Mouse (Mus musculus): ENCODE measurements around the gene Spsb3. TPM values are rescaled to one million over a fixed set of nuclear protein-coding genes. Genes with fewer than 3 reads are reported as not detected.

The Spsb3 gene
- total RNA-seq (2014; rRNA removed) (122 and 135 TPM in 2 replicates), polyA plus RNA-seq (2015; fragmentation: Nextera tagmentation; extraction: Ambion mirVana) (90.6 and 94.9 TPM in 2 replicates)

GRCm38 (mm10) chr17:24886134-24886931, at the start of gene Spsb3, which contains the start of gene Nubp2:
Gene Spsb3, plus strand, starts transcription at chr17:24886643.
Gene Nubp2, minus strand, starts transcription at chr17:24886349.
- H3K9ac ChIP-seq (replicated peaks; ENCODE audit: low read length): peak within 1 kb of the TSS; percentile 87
- H3K4me1 ChIP-seq (ENCODE audit: insufficient read depth, low read length): peaks cover 16% of the 10 kb centered on the region
- peak within 1 kb of the TSS; percentile 88 for H3K27ac ChIP-seq
- H3K36me3 ChIP-seq (ENCODE audit: insufficient read depth, low read length): peaks cover 21% of the 10 kb centered on the region
- H3K27me3 ChIP-seq (ENCODE audit: insufficient read depth, low read length): no peaks in the 10 kb centered on the region
- peak within 1 kb of the TSS; percentile 94 for H3K4me2 ChIP-seq (ENCODE audit: low read depth, low read length)
- peak; percentile 18; the same call in 1 of the 2 replicates for TF ChIP-seq CTCF (IDR thresholded peaks at IDR 0.05; ENCODE audit: low read depth)
- peak within 1 kb of the TSS; percentile 84 for H3K4me3 ChIP-seq (ENCODE audit: low read length)
- no peaks in the 10 kb centered on the region for H3K9me3 ChIP-seq (ENCODE audit: low read length)
- ATAC-seq (peak; percentile 98), DNase-seq (ENCODE audit: low spot score) (peak; percentile 100)
- 2% methylated on average over 69 of the region's 69 CpGs for WGBS

GRCm38 (mm10) chr17:24839842-24840241, 46.6 kb upstream of the Spsb3 start, which contains the start of gene Hagh:
Gene Hagh, plus strand, starts transcription at chr17:24840143.
- Histone ChIP-seq H3K9me3 (ENCODE audit: low read length) (no peaks in the 10 kb centered on the region), H3K9ac (replicated peaks; ENCODE audit: low read length) (no peak within 1 kb of the TSS), H3K4me3 (ENCODE audit: low read length) (no peak within 1 kb of the TSS), H3K36me3 (ENCODE audit: insufficient read depth, low read length) (no peaks in the 10 kb centered on the region), H3K4me1 (ENCODE audit: insufficient read depth, low read length) (no peaks in the 10 kb centered on the region), H3K27ac (no peak within 1 kb of the TSS), H3K27me3 (ENCODE audit: insufficient read depth, low read length) (no peaks in the 10 kb centered on the region), H3K4me2 (ENCODE audit: low read depth, low read length) (no peak within 1 kb of the TSS)
- ATAC-seq: no peak
- no peak for DNase-seq (ENCODE audit: low spot score)
- no peak for TF ChIP-seq CTCF (IDR thresholded peaks at IDR 0.05; ENCODE audit: low read depth)
- 76% methylated on average over 8 of the region's 8 CpGs for WGBS

GRCm38 (mm10) chr17:24840341-24840740, 46.1 kb upstream of the Spsb3 start:
- ATAC-seq (no peak), DNase-seq (ENCODE audit: low spot score) (no peak)
- Histone ChIP-seq H3K27ac (no peak overlapping the region), H3K4me2 (ENCODE audit: low read depth, low read length) (no peak overlapping the region), H3K9me3 (ENCODE audit: low read length) (no peaks in the 10 kb centered on the region), H3K4me3 (ENCODE audit: low read length) (no peak overlapping the region), H3K27me3 (ENCODE audit: insufficient read depth, low read length) (no peaks in the 10 kb centered on the region), H3K36me3 (ENCODE audit: insufficient read depth, low read length) (no peaks in the 10 kb centered on the region), H3K9ac (replicated peaks; ENCODE audit: low read length) (no peak overlapping the region), H3K4me1 (ENCODE audit: insufficient read depth, low read length) (no peaks in the 10 kb centered on the region)
- TF ChIP-seq CTCF (IDR thresholded peaks at IDR 0.05; ENCODE audit: low read depth): no peak
- 62% methylated on average over 5 of the region's 5 CpGs for WGBS

GRCm38 (mm10) chr17:24841133-24841532, 45.3 kb upstream of the Spsb3 start:
- 47% methylated on average over 4 of the region's 4 CpGs for WGBS
- peak; percentile 53 for TF ChIP-seq CTCF (IDR thresholded peaks at IDR 0.05; ENCODE audit: low read depth)
- Histone ChIP-seq H3K4me3 (ENCODE audit: low read length) (no peak overlapping the region), H3K9me3 (ENCODE audit: low read length) (no peaks in the 10 kb centered on the region), H3K27me3 (ENCODE audit: insufficient read depth, low read length) (no peaks in the 10 kb centered on the region), H3K9ac (replicated peaks; ENCODE audit: low read length) (no peak overlapping the region), H3K36me3 (ENCODE audit: insufficient read depth, low read length) (no peaks in the 10 kb centered on the region), H3K27ac (no peak overlapping the region), H3K4me1 (ENCODE audit: insufficient read depth, low read length) (no peaks in the 10 kb centered on the region), H3K4me2 (ENCODE audit: low read depth, low read length) (no peak overlapping the region)
- ATAC-seq (no peak), DNase-seq (ENCODE audit: low spot score) (no peak)

- Histone ChIP-seq H3K4me3 (ENCODE audit: low read length) (no peak overlapping the region), H3K4me1 (ENCODE audit: insufficient read depth, low read length) (no peaks in the 10 kb centered on the region), H3K27me3 (ENCODE audit: insufficient read depth, low read length) (no peaks in the 10 kb centered on the region), H3K27ac (no peak overlapping the region), H3K36me3 (ENCODE audit: insufficient read depth, low read length) (no peaks in the 10 kb centered on the region), H3K4me2 (ENCODE audit: low read depth, low read length) (no peak overlapping the region), H3K9me3 (ENCODE audit: low read length) (no peaks in the 10 kb centered on the region), H3K9ac (replicated peaks; ENCODE audit: low read length) (no peak overlapping the region)
- WGBS: 57% methylated on average over 2 of the region's 2 CpGs
- no peak; the same call in 1 of the 2 replicates for TF ChIP-seq CTCF (IDR thresholded peaks at IDR 0.05; ENCODE audit: low read depth)
- ATAC-seq (no peak), DNase-seq (ENCODE audit: low spot score) (no peak)
These were observed 43.8 kb upstream of the Spsb3 start for GRCm38 (mm10) chr17:24842631-24843030.

GRCm38 (mm10) chr17:24844525-24844924, 41.9 kb upstream of the Spsb3 start:
- no peaks in the 10 kb centered on the region for H3K36me3 ChIP-seq (ENCODE audit: insufficient read depth, low read length)
- ATAC-seq (no peak), DNase-seq (ENCODE audit: low spot score) (no peak)
- H3K9me3 ChIP-seq (ENCODE audit: low read length): no peaks in the 10 kb centered on the region
- no peak overlapping the region for H3K27ac ChIP-seq
- no peak overlapping the region for H3K4me2 ChIP-seq (ENCODE audit: low read depth, low read length)
- no peak overlapping the region for H3K4me3 ChIP-seq (ENCODE audit: low read length)
- TF ChIP-seq CTCF (IDR thresholded peaks at IDR 0.05; ENCODE audit: low read depth): no peak
- H3K4me1 ChIP-seq (ENCODE audit: insufficient read depth, low read length): peaks cover 10% of the 10 kb centered on the region; the same call in 1 of the 2 replicates
- 68% methylated on average over 9 of the region's 9 CpGs for WGBS
- no peak overlapping the region for H3K9ac ChIP-seq (replicated peaks; ENCODE audit: low read length)
- no peaks in the 10 kb centered on the region for H3K27me3 ChIP-seq (ENCODE audit: insufficient read depth, low read length)

- H3K4me1 ChIP-seq (ENCODE audit: insufficient read depth, low read length): peaks cover 14% of the 10 kb centered on the region
- H3K36me3 ChIP-seq (ENCODE audit: insufficient read depth, low read length): no peaks in the 10 kb centered on the region
- no peaks in the 10 kb centered on the region for H3K9me3 ChIP-seq (ENCODE audit: low read length)
- ATAC-seq (no peak), DNase-seq (ENCODE audit: low spot score) (no peak)
- H3K27me3 ChIP-seq (ENCODE audit: insufficient read depth, low read length): no peaks in the 10 kb centered on the region
- no peak for TF ChIP-seq CTCF (IDR thresholded peaks at IDR 0.05; ENCODE audit: low read depth)
- no peak overlapping the region for H3K27ac ChIP-seq
- H3K4me3 ChIP-seq (ENCODE audit: low read length): no peak overlapping the region
- 100% methylated on average over 1 of the region's 1 CpGs for WGBS
- H3K4me2 ChIP-seq (ENCODE audit: low read depth, low read length): no peak overlapping the region
- H3K9ac ChIP-seq (replicated peaks; ENCODE audit: low read length): no peak overlapping the region
These were observed 39.1 kb upstream of the Spsb3 start for GRCm38 (mm10) chr17:24847386-24847785.

Measured in hindbrain, postnatal 0 days (tissue).